Mouse (Mus musculus) MEL (cell line): ENCODE data around the gene Il6st. TPM values are rescaled to one million over a fixed set of nuclear protein-coding genes. Genes with fewer than 3 reads are reported as not detected.

Experiments
- DNase-seq: peaks from one replicate; pipeline ENCODE4 v3.0.0; 2011; ENCODE audit warnings: low read depth, low spot score
- H3K27ac ChIP-seq: 2 replicates; pipeline ENCODE4 v1.5.1; 2012; ENCODE audit warnings: low read depth, mild to moderate bottlenecking, control low read depth, low read length, moderate library complexity; ENCODE audit not compliant: control insufficient read depth
- H3K27me3 ChIP-seq, 2 experiments: fragments of 150-350 bp in 1 of 2; sonication (generic) in 1 of 2; 2 replicates each; pipeline ENCODE4 v1.6.1; 2012; ENCODE audit warnings: low read length in 2 of 2, mild to moderate bottlenecking in 2 of 2, improper control_type of control experiment in 1 of 2, moderate library complexity in 1 of 2; ENCODE audit not compliant: insufficient read depth in 2 of 2, control insufficient read depth in 1 of 2
- H3K36me3 ChIP-seq, 2 experiments: 2 replicates each; pipeline ENCODE4 v1.6.1; 2012 to 2014; ENCODE audit warnings: low read length in 2 of 2, improper control_type of control experiment in 1 of 2, inconsistent platforms in 1 of 2, mild to moderate bottlenecking in 1 of 2; ENCODE audit not compliant: insufficient read depth in 2 of 2, control insufficient read depth in 1 of 2
- H3K4me1 ChIP-seq, 2 experiments: fragments of 150-350 bp in 1 of 2; sonication (generic) in 1 of 2; 2 replicates each; pipeline ENCODE4 v1.6.1; 2012; ENCODE audit warnings: low read length in 2 of 2, improper control_type of control experiment in 1 of 2, mild to moderate bottlenecking in 1 of 2; ENCODE audit not compliant: insufficient read depth in 2 of 2, control insufficient read depth in 1 of 2
- H3K4me3 ChIP-seq, 2 experiments: fragments of 150-350 bp in 1 of 2; sonication (generic) in 1 of 2; 2 replicates each; pipeline ENCODE4 v1.5.1; 2012; ENCODE audit warnings: low read depth in 2 of 2, low read length in 2 of 2, mild to moderate bottlenecking in 2 of 2, moderate library complexity in 2 of 2, control low read depth in 1 of 2, improper control_type of control experiment in 1 of 2; ENCODE audit not compliant: control insufficient read depth in 1 of 2, insufficient read depth in 1 of 2
- H3K79me2 ChIP-seq: 2 replicates; pipeline ENCODE4 v1.6.1; 2012; ENCODE audit warnings: mild to moderate bottlenecking, low read length, moderate library complexity; ENCODE audit not compliant: control insufficient read depth, poor library complexity, insufficient read depth
- H3K9ac ChIP-seq: 2 replicates; pipeline ENCODE4 v1.6.1; 2012; ENCODE audit warnings: low read depth, mild to moderate bottlenecking, control low read depth, low read length, moderate library complexity; ENCODE audit not compliant: control insufficient read depth, poor library complexity, severe bottlenecking
- H3K9me3 ChIP-seq: fragments of 150-350 bp; sonication (generic); replicated peaks from 2 replicates; pipeline ENCODE4 v1.6.1; 2012; ENCODE audit warnings: mild to moderate bottlenecking, low read length, improper control_type of control experiment, moderate library complexity; ENCODE audit not compliant: insufficient read depth
- BHLHE40 ChIP-seq: IDR thresholded peaks from 2 replicates; pipeline ENCODE4 v1.6.1; 2012; ENCODE audit warnings: low read depth, mild to moderate bottlenecking, inconsistent platforms, low read length, improper control_type of control experiment, borderline replicate concordance
- CHD1 ChIP-seq: IDR thresholded peaks from 2 replicates; pipeline ENCODE4 v1.6.1; 2012; ENCODE audit warnings: low read depth, mild to moderate bottlenecking, inconsistent platforms, low read length, improper control_type of control experiment
- CHD2 ChIP-seq: IDR thresholded peaks from 2 replicates; pipeline ENCODE4 v1.6.1; 2011; ENCODE audit warnings: low read length, improper control_type of control experiment
- ELF1 ChIP-seq: IDR thresholded peaks from 2 replicates; pipeline ENCODE4 v1.6.1; 2014; ENCODE audit warnings: low read depth, mild to moderate bottlenecking, inconsistent platforms, low read length, improper control_type of control experiment, moderate library complexity
- EP300 ChIP-seq, 2 experiments: IDR thresholded peaks; 2 replicates each; pipeline ENCODE4 v1.6.1; 2011; ENCODE audit warnings: improper control_type of control experiment in 2 of 2, low read length in 2 of 2, low read depth in 1 of 2, mild to moderate bottlenecking in 1 of 2
- GABPA ChIP-seq: IDR thresholded peaks from 2 replicates; pipeline ENCODE4 v1.6.1; 2012; ENCODE audit warnings: low read depth, mild to moderate bottlenecking, inconsistent platforms, low read length, improper control_type of control experiment, moderate library complexity
- HCFC1 ChIP-seq: IDR thresholded peaks from 2 replicates; pipeline ENCODE4 v1.6.1; 2012; ENCODE audit warnings: low read depth, mild to moderate bottlenecking, inconsistent platforms, low read length, improper control_type of control experiment, moderate library complexity
- JUND ChIP-seq: IDR thresholded peaks from 2 replicates; pipeline ENCODE4 v1.6.1; 2011; ENCODE audit warnings: low read depth, mild to moderate bottlenecking, improper control_type of control experiment, low read length
- MAFK ChIP-seq: IDR thresholded peaks from 2 replicates; pipeline ENCODE4 v1.6.1; 2011; ENCODE audit warnings: low read depth, mild to moderate bottlenecking, low read length, improper control_type of control experiment, borderline replicate concordance
- MAX ChIP-seq: IDR thresholded peaks from 2 replicates; pipeline ENCODE4 v1.6.1; 2011; ENCODE audit warnings: low read length, improper control_type of control experiment
- MAZ ChIP-seq: IDR thresholded peaks from 2 replicates; pipeline ENCODE4 v1.6.1; 2012; ENCODE audit warnings: low read depth, mild to moderate bottlenecking, inconsistent platforms, low read length, improper control_type of control experiment
- MEF2A ChIP-seq: IDR thresholded peaks from 2 replicates; pipeline ENCODE4 v1.6.1; 2014; ENCODE audit warnings: low read depth, mild to moderate bottlenecking, inconsistent platforms, low read length, improper control_type of control experiment; ENCODE audit not compliant: poor library complexity, insufficient replicate concordance, severe bottlenecking; ENCODE audit errors: extremely low read depth
- MYC ChIP-seq: IDR thresholded peaks from 2 replicates; pipeline ENCODE4 v1.6.1; 2011; ENCODE audit warnings: low read depth, mild to moderate bottlenecking, low read length, improper control_type of control experiment, moderate library complexity
- NELFE ChIP-seq: IDR thresholded peaks from 2 replicates; pipeline ENCODE4 v1.6.1; 2011; ENCODE audit warnings: low read depth, low read length, improper control_type of control experiment
- NRF1 ChIP-seq: IDR thresholded peaks from 2 replicates; pipeline ENCODE4 v1.6.1; 2014; ENCODE audit warnings: low read depth, mild to moderate bottlenecking, inconsistent platforms, low read length, improper control_type of control experiment, moderate library complexity; ENCODE audit not compliant: poor library complexity, insufficient read depth, severe bottlenecking
- POLR2AphosphoS2 ChIP-seq: IDR thresholded peaks from 2 replicates; pipeline ENCODE4 v1.6.1; 2011; ENCODE audit warnings: low read length, improper control_type of control experiment
- POLR2AphosphoS5 ChIP-seq: IDR thresholded peaks from 2 replicates; pipeline ENCODE4 v1.6.1; 2012; ENCODE audit warnings: low read depth, borderline replicate concordance, mild to moderate bottlenecking, inconsistent platforms, low read length, moderate library complexity, mixed read lengths
- RAD21 ChIP-seq: IDR thresholded peaks from 2 replicates; pipeline ENCODE4 v1.6.1; 2011; ENCODE audit warnings: mild to moderate bottlenecking, low read depth, low read length, improper control_type of control experiment
- RCOR1 ChIP-seq: IDR thresholded peaks from 2 replicates; pipeline ENCODE4 v1.6.1; 2012; ENCODE audit warnings: low read depth, mild to moderate bottlenecking, inconsistent platforms, low read length, improper control_type of control experiment
- SIN3A ChIP-seq: IDR thresholded peaks from 2 replicates; pipeline ENCODE4 v1.6.1; 2012; ENCODE audit warnings: low read length, improper control_type of control experiment, inconsistent platforms
- TBP ChIP-seq: IDR thresholded peaks from 2 replicates; pipeline ENCODE4 v1.8.0; 2011; ENCODE audit warnings: low read depth, low read length, improper control_type of control experiment
- UBTF ChIP-seq: IDR thresholded peaks from 2 replicates; pipeline ENCODE4 v1.6.1; 2012; ENCODE audit warnings: low read depth, mild to moderate bottlenecking, inconsistent platforms, low read length, improper control_type of control experiment, moderate library complexity, borderline replicate concordance; ENCODE audit not compliant: insufficient read depth
- USF1 ChIP-seq: IDR thresholded peaks from 2 replicates; pipeline ENCODE4 v1.6.1; 2014; ENCODE audit warnings: low read depth, mild to moderate bottlenecking, inconsistent platforms, low read length, improper control_type of control experiment, moderate library complexity
- USF2 ChIP-seq, 2 experiments: IDR thresholded peaks; 2 replicates each; pipeline ENCODE4 v1.6.1; 2011 to 2012; ENCODE audit warnings: improper control_type of control experiment in 2 of 2, low read length in 2 of 2, borderline replicate concordance in 1 of 2, inconsistent platforms in 1 of 2, low read depth in 1 of 2, mild to moderate bottlenecking in 1 of 2; ENCODE audit not compliant: insufficient read depth in 1 of 2
- ZNF384 ChIP-seq: IDR thresholded peaks from 2 replicates; pipeline ENCODE4 v1.6.1; 2012; ENCODE audit warnings: low read depth, mild to moderate bottlenecking, inconsistent platforms, low read length, improper control_type of control experiment
- polyA plus RNA-seq, 2 experiments: library from polyadenylated mRNA; stranded (reverse) in 1 of 2; unstranded in 1 of 2; fragments of >175 nt in 1 of 2; fragments of >200 nt in 1 of 2; gene quantifications; 2 replicates each; pipeline versions ENCODE4 v1.2.1 to v1.2.4; 2012; ENCODE audit warnings: low replicate concordance in 2 of 2, low read depth in 1 of 2; ENCODE audit not compliant: insufficient read length in 2 of 2, insufficient read depth in 1 of 2, missing spikeins in 1 of 2
- total RNA-seq: library from RNA; depleted of rRNA; stranded (reverse); fragments of 300-350 nt; gene quantifications from 2 replicates; pipeline ENCODE4 v1.2.3, GENCODE M21; 2012

Gene Il6st
- total and polyA plus RNA-seq, 3 experiments = 1.7 to 3.7 TPM; not detected in 1

GRCm38 (mm10) chr13:112473757-112474755 is 10.2 kb downstream of the Il6st start:
- Histone ChIP-seq H3K4me1 (no peaks in the 10 kb centered on the region), H3K4me3 (no peak overlapping the region), H3K9me3 (no peaks in the 10 kb centered on the region), H3K9ac (no peak overlapping the region), H3K79me2 (no peaks in the 10 kb centered on the region), H3K27me3 (no peaks in the 10 kb centered on the region), H3K36me3 (no peaks in the 10 kb centered on the region), H3K27ac (no peak overlapping the region)
- TF ChIP-seq ZNF384 = no peak
- TF ChIP-seq TBP = no peak
- no peak for TF ChIP-seq MEF2A
- no peak for TF ChIP-seq RAD21
- no peak for TF ChIP-seq MAZ
- no peak for TF ChIP-seq EP300 (IDR thresholded peaks at IDR 0.05; ENCODE audit: low read depth in 1 of 2, low read length in 2 of 2)
- no peak for TF ChIP-seq MAX
- no peak for TF ChIP-seq RCOR1
- no peak for DNase-seq

DNA sequence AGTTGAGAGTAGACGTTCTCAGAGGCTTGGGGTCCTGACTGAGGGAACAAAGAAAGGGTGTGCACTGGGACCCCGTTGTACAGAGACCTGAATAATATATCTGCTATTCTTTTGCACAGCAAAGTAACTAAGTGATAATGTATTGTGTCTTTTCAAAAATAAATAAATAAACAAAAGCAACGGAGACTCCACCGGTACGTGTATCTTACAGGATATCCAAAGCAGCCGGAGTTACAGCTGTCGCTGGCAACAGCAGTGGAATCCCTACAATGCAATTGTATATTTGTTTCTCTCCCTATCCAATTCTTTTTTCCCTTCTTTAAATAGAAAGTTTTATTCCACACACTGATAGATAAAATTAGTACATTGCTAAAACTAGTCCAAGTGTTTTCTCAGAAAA is 15.2 kb downstream of the Il6st start:
- H3K79me2 ChIP-seq = no peaks in the 10 kb centered on the region
- TF ChIP-seq CHD2 = no peak
- no peak for TF ChIP-seq POLR2AphosphoS2
- TF ChIP-seq POLR2AphosphoS5 = no peak
- no peak for TF ChIP-seq MYC
- TF ChIP-seq HCFC1 = no peak
- no peak for TF ChIP-seq JUND
- TF ChIP-seq USF2 (IDR thresholded peaks at IDR 0.05; ENCODE audit: borderline replicate concordance in 1 of 2, insufficient read depth in 1 of 2, low read depth in 1 of 2, low read length in 2 of 2) = no peak
- no peak for TF ChIP-seq UBTF
- TF ChIP-seq USF1 = no peak
- no peak for TF ChIP-seq CHD1
- TF ChIP-seq GABPA = no peak
- TF ChIP-seq BHLHE40 = no peak
- no peak for TF ChIP-seq ELF1
- no peak for TF ChIP-seq SIN3A
- TF ChIP-seq MAFK = no peak
- TF ChIP-seq NRF1 = no peak
- TF ChIP-seq RCOR1 = no peak
- TF ChIP-seq NELFE = no peak
- H3K27me3 ChIP-seq = no peaks in the 10 kb centered on the region
- H3K9ac ChIP-seq = no peak overlapping the region
- no peaks in the 10 kb centered on the region for H3K4me1 ChIP-seq
- H3K27ac ChIP-seq = no peak overlapping the region
- H3K9me3 ChIP-seq = no peaks in the 10 kb centered on the region
- H3K36me3 ChIP-seq = no peaks in the 10 kb centered on the region
- no peak overlapping the region for H3K4me3 ChIP-seq
- no peak for DNase-seq
